Mouse (Mus musculus) fibroblast of lung, adult 2 months (primary cell): ENCODE data around the gene Hrnr.

ENCODE experiments used
- DNase-seq: peaks from one replicate; pipeline ENCODE4 v3.0.0-alpha.2; 2011; ENCODE audit warnings: low read depth

The Hrnr gene

DNA sequence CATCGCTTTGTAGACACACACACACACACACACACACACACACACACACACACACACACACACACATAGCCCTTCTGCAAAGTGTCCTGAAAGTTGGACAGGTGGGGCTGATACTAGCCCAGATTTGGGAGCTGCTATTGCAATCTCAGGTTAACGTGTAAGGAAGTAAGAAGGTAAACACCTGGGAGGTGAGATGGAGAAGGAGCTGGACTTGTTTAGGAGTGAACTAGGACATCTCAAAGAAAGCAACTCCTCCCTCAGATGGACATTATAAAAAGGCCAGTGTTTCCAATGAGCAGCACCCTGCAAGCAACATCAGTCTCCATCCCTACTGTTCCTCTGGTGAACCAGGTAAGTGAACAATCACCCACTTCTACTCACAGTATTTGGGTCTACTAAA, at the start of gene Hrnr:
TSS of gene Hrnr (plus strand) at position 301 of the 400 bp plus-strand sequence.
- DNase-seq: no peak

GRCm38 (mm10) chr3:93273223-93273622, 46.3 kb upstream of the Hrnr start, which contains the start of gene Flg:
Gene Flg (plus strand): TSS chr3:93273523.
- DNase-seq: no peak

GRCm38 (mm10) chr3:93297542-93297941, 22.0 kb upstream of the Hrnr start:
- DNase-seq: no peak

- no peak for DNase-seq
These were observed 19.7 kb upstream of the Hrnr start for GRCm38 (mm10) chr3:93299832-93300231.

DNA sequence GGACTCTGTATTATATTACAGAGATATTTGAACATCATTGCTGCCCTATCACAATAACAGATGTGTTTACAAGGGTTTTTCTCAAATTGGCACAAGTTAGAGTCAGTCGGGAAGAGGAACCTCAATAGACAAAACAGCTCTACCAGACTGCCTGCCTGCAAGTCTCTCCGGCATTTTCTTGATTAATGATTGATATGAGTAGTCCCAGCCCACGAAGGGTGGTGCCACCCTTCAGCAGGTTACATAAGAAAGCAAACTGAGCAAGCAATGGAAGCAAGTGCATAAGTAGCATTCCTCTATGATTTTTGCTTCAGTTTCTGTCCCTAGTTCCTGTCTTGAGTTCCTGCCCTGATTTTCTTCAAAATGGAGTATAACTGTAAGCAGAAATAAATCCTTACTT, 17.7 kb upstream of the Hrnr start:
- DNase-seq: no peak

DNA sequence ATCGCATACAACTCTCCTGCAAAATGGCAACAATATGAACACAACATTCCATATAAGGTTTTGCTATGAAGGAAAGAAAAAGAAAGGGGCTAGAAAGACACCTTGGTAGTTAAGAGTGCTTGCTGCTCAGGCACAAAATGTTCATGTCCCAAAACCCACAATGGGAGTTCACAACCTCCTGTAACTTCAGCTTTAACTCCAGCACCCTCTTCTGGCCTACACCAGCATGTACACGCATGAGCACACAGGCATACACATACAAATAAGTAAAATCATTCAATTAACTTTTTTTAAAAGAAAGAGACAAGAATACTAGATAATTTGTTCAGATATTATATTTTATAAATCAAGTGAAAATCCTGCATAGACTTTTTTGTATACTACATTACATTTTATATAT, 13.4 kb upstream of the Hrnr start:
- DNase-seq: no peak

GRCm38 (mm10) chr3:93311371-93311770, 8.2 kb upstream of the Hrnr start:
- no peak for DNase-seq

DNA sequence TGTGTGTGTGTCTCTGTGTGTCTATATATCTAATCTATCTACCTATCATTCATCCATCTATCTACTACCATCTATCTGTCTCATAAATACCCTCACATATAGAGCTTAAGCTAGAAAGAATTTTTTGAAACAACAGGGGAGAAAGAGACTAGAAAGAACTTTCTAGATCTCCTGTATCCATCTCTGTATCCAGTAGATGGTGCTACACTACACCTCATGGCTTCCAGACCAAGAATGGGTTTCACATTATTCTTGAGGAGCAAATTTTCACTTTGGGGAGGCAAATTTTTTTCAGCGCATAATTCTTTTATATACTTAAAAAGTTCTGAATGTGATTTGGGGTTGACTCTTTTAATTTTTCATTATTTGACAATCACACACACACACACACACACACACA, 5.2 kb upstream of the Hrnr start:
- DNase-seq: no peak

DNA sequence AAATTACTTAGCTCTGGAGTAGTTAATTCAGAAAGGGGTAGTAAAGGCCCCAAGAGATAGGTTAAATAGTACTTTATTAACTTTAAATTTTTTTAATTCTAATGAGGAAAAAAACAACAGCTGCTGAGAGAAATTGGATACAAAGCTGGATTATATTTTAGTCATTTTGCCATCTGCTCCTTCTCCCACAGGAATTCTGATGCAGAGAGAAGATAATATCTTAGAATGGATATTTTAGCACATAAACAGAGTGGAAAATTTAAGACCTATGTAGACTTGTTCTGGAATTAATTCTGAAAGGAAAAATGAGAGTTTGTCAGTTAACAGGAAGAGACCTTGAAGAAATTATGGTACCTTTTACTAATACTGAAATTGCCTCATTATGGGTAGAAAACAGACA, 18.2 kb downstream of the Hrnr start:
- no peak for DNase-seq

DNA sequence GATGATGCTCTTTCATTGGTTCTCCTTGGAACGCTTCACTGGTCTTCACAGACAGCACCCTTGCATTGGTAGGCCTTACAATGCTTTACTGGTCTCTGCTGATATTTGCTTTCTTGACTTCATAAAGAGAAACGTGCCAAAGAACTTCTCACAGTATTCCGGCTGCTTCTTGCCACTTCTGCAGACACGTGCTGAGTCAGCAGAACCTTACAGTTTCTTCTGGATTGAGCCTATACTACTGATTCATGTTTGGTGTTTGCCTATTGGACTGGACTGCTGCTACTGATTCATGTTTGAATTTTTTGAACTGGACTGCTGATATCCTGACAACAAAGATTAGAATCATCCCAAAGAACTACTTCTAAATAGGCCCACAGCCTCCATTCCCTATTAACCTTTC, 20.5 kb downstream of the Hrnr start:
- DNase-seq: no peak

DNA sequence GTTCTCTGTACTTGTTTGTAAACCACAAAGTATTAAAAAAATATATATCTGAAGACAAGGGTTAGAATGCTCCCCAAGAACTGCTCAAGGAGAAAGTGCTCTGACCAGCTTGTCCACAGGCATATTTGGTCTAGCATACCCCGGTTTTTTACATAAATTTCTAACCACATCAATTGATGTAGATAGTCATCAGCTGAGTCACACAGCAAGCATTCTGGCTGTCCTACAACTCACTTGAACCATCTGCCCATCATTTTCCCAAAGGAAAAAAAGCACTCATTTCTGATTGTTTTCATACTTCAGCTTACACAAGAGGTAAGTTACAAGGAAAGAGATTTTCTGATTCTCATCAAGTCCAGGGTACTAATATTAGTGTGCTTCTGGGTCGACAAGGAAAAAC, 27.3 kb downstream of the Hrnr start:
- DNase-seq: no peak

DNA sequence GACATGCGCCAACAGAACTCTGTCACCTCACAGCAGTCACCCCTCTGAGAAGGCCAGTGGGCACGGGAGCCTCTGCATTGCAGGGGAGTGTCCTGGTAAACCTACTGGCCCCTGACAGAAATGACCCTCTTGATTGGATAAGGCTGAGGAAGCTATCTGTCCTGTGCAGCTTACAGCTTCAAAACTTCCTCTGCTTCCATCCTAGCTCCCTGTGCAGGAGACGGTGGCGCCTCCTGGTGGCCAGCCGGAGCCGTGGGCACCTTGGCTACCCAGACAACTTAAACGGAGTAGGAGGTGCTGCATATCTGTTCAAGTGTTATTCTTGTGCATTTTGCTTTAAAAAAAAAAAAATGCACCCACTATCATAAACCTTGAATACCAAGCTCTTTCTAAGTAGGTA, 40.5 kb downstream of the Hrnr start:
- no peak for DNase-seq

DNA sequence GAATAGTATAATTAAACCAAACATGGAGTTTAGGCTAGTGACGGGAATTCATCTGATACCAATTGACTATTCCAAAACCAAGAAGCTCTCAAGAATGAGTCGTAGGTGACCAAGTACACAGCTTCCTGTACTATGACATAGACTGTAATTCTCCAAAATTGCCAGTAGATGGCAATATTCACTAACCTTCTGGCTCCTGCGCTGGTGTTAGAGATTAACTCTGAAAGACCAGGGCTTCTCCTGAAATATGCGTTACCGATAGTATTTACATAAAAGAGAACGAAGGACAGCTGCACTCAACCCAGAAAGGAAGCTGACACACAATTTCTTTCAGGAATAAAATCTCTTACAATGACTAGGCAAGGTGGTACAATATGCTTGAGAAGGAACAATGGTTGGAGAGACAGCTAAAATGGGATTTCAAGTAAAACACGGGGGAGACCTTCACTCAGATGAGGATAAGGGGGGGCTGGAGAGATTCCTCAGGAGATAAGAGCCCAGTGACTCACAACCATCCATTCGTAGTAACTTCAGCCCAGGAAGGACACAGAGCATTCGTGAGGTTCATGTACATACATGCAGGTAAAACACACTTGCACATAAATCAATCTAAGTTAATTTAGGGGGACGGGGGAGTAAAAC, 42.5 kb downstream of the Hrnr start:
- DNase-seq: peak; percentile 4

GRCm38 (mm10) chr3:93366966-93367575, 47.5 kb downstream of the Hrnr start:
- DNase-seq: no peak

- DNase-seq: no peak
These were observed 48.6 kb downstream of the Hrnr start for GRCm38 (mm10) chr3:93368171-93368570.

DNA sequence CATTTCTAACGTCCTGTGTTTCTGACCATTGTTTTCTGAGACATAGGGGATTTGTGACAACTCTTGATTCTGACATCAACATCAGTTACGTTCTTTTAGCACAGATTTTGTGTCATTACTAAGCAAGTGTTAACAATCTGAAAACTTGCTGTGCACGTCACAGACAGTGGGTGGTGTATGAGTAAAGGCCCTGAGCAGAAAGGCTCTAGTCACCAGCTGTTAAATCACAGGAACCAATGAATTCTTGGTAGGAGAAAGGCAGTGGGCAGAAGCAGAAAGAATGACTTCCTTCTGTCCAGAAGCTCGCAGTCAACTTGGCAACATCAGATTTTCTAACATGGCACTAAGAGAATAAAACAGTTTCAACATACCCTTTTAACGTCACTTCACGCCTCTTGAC, 53.9 kb downstream of the Hrnr start:
- DNase-seq: no peak

DNA sequence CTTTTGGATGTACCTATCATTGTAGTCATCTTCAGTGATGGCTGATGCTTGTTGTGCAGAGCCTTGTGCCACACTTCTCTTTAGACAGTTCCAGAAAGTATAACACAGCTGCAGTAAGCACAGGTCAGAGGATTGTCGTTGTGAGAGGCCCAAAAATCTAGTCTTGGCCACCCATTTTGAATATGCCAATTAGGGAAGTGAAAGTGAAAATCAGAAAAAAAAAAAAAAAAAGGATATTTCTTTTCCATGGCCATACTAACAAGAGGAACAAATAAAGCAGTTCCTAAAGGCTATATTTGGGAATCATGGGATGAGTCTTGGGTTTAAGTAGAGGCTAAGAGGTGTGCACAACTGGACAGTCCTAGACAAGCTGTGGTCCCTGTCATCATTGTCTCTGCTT, 55.6 kb downstream of the Hrnr start:
- no peak for DNase-seq

DNA sequence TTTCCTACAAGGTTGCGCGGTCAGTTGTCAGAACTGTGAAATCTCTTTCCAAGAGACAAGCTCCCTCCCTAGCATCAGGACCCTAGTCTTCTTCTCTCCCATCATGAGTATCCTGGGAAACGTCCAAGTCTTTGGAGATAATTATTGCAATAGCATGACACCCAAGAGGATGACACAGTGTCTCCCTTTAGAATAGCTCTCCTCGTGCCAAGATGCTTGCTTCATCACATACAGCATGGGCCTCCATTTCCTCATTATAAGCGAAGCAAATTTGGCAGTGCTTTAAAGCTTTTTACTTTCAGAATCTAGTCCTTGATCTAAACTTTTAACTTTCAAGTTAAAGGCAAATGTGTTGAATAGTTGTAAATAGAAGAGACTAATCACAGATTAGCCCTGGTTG, 56.1 kb downstream of the Hrnr start:
- no peak for DNase-seq

DNA sequence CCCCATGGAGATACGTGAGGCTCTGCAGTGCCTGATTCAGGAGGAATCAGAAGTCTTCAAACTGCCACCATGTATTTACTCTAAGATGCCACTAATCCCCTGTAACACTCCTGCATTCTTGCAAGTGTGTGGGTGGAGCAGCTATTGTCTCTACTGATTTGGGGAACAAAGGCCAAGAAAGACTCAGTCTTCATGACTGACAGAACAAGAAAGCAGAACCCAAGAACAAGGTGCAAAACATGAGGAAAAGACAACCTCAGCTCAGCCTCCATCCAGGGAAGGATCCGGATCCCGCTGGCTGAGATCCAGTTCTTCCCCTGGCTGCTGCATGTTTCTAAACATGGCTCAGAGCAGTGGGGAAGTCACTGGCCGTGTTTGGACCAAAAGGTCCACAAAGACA, 58.6 kb downstream of the Hrnr start:
- DNase-seq: no peak
